ENCODE assay signal across 8 mouse cellular contexts in genomic region chr11:87461780-87462460, GRCm38 (mm10). TPM values are rescaled to one million over a fixed set of nuclear protein-coding genes. Genes with fewer than 3 reads are reported as not detected.
DNase-seq lines count a peak whose midpoint lies in the region; ATAC-seq and TF ChIP-seq lines count a peak whose summit lies in the region.
"Not testable (repeated sequence)": the region's sequence is repeated elsewhere in the genome, so short reads cannot be mapped to it uniquely, and the experiment has no call there.

No protein-coding gene starts in this region.

- not testable (repeated sequence) for H3K27me3 ChIP-seq in heart, embryonic 12.5 days (replicated peaks); kidney, embryonic 16.5 days (ENCODE audit: insufficient read depth, low read length); liver, adult 2 months (ENCODE audit: control insufficient read depth, insufficient read depth, low read length)

- not testable (repeated sequence) for TF ChIP-seq CTCF in brain, embryonic 14.5 days (IDR thresholded peaks at IDR 0.05; ENCODE audit: borderline replicate concordance, extremely low read depth, insufficient read depth, insufficient read length); liver, adult 2 months (IDR thresholded peaks at IDR 0.05; ENCODE audit: low read depth, low read length)

- H3K9ac ChIP-seq in heart, embryonic 12.5 days: peak overlapping the region; percentile 47; the same call in 1 of the 2 replicates
- H3K9ac ChIP-seq in kidney, embryonic 16.5 days (replicated peaks; ENCODE audit: low read length): peak overlapping the region; percentile 41; the same call in 1 of the 2 replicates
- H3K9ac ChIP-seq in liver, adult 2 months (ENCODE audit: low read depth, low read length): 0 out of 2 replicates have a peak overlapping the region, but pooled peaks have one; percentile 10

- H3K9me3 ChIP-seq in heart, embryonic 12.5 days (replicated peaks); kidney, embryonic 16.5 days (ENCODE audit: low read length): not testable (repeated sequence)

- peak overlapping the region; percentile 37 for H3K4me3 ChIP-seq in heart, embryonic 12.5 days
- H3K4me3 ChIP-seq in kidney, embryonic 16.5 days (ENCODE audit: low read length): peak overlapping the region; percentile 39
- not testable (repeated sequence) for H3K4me3 ChIP-seq in liver, adult 2 months (ENCODE audit: insufficient read depth, low read depth, low read length)

- not testable (repeated sequence) for H3K4me1 ChIP-seq in heart, embryonic 12.5 days (replicated peaks); kidney, embryonic 16.5 days (ENCODE audit: insufficient read depth, low read length); liver, adult 2 months (ENCODE audit: control insufficient read depth, insufficient read depth, low read length)

- TF ChIP-seq POLR2A in brain, embryonic 14.5 days (IDR thresholded peaks at IDR 0.05; ENCODE audit: borderline replicate concordance, extremely low read depth, insufficient read depth, insufficient read length, poor library complexity, severe bottlenecking); liver, adult 2 months (IDR thresholded peaks at IDR 0.05; ENCODE audit: extremely low read depth, insufficient read depth, low read length): not testable (repeated sequence)

- WGBS in heart, embryonic 12.5 days: under 1% methylated on average over 28 of the region's 58 CpGs
- under 1% methylated on average over 21 of the region's 58 CpGs for WGBS in kidney, embryonic 16.5 days
- WGBS in liver, adult 2 months: under 1% methylated on average over 24 of the region's 58 CpGs

- not testable (repeated sequence) for H3K36me3 ChIP-seq in heart, embryonic 12.5 days; kidney, embryonic 16.5 days (ENCODE audit: insufficient read depth, low read length); liver, adult 2 months (ENCODE audit: control insufficient read depth, insufficient read depth, low read length)

- not testable (repeated sequence) for H3K27ac ChIP-seq in heart, embryonic 12.5 days (ENCODE audit: poor library complexity, severe bottlenecking); kidney, embryonic 16.5 days (ENCODE audit: low read length); liver, adult 2 months (replicated peaks; ENCODE audit: insufficient read depth, low read depth, low read length)

- ATAC-seq in erythroid progenitor cell, adult 5-6 weeks (replicated peaks; ENCODE audit: low FRiP score, poor library complexity, severe bottlenecking): peak; percentile 100
- peak; percentile 99 for ATAC-seq in heart, embryonic 12.5 days (ENCODE audit: insufficient number of reproducible peaks, low FRiP score)
- peak; percentile 99 for ATAC-seq in kidney, embryonic 16.5 days (ENCODE audit: low FRiP score, low TSS enrichment)
- ATAC-seq in monocyte, adult 5-6 weeks (replicated peaks; ENCODE audit: insufficient number of reproducible peaks, low FRiP score, low TSS enrichment, poor library complexity, severe bottlenecking): peak; percentile 100

- DNase-seq in 416B (ENCODE audit: low read depth): peak; percentile 93
- peak; percentile 90 for DNase-seq in brain, embryonic 14.5 days (ENCODE audit: low read depth)
- DNase-seq in liver, adult 2 months (ENCODE audit: extremely low read depth, low read depth, low spot score): peak; percentile 68
- peak; percentile 89 for DNase-seq in spleen, postnatal 36 days (ENCODE audit: low spot score in 2 of 2)

- not testable (repeated sequence) for H3K79me2 ChIP-seq in liver, adult 2 months (ENCODE audit: control insufficient read depth, insufficient read depth, low read length)

- peak overlapping the region; percentile 64 for H3K4me2 ChIP-seq in heart, embryonic 12.5 days
- peak overlapping the region; percentile 51 for H3K4me2 ChIP-seq in kidney, embryonic 16.5 days (replicated peaks; ENCODE audit: low read depth, low read length)

RNA-seq across cellular contexts. Expression of gene Tex14, which starts 57.1 kb away (rescaled TPM):
- 0.32 and 1.1 TPM in 2 replicates for polyA plus RNA-seq in brain, embryonic 14.5 days (2012; rRNA removed)
- 8.8 TPM in 1 of 2 replicates, not detected in the other for total RNA-seq in erythroid progenitor cell, adult 5-6 weeks (2015; ENCODE audit: low replicate concordance)
- total RNA-seq in erythroid progenitor cell, adult 5-6 weeks (2017; ENCODE audit: low replicate concordance): not detected in 2 replicates
- polyA plus RNA-seq in heart, embryonic 12.5 days (2016; fragmentation: Nextera tagmentation; extraction: Ambion mirVana): 0.27 and 0.45 TPM in 2 replicates
- 0.31 and 0.76 TPM in 2 replicates for polyA plus RNA-seq in kidney, embryonic 16.5 days (2015; fragmentation: Nextera tagmentation; extraction: Ambion mirVana)
- 0.07 and 0.28 TPM in 2 replicates for total RNA-seq in liver, adult 2 months (2014; rRNA removed)
- 0.02 TPM in 1 of 2 replicates, not detected in the other for polyA plus RNA-seq in liver, adult 2 months (2012; rRNA removed)
- 3.7 to 4.4 TPM in 2 of 3 replicates, not detected in the other for total RNA-seq in monocyte, adult 5-6 weeks (2017)

RNA-seq across cellular contexts. Expression of gene Rad51c, which starts 57.2 kb away (rescaled TPM):
- polyA plus RNA-seq in brain, embryonic 14.5 days (2012; rRNA removed): 5.9 and 7.6 TPM in 2 replicates
- 5.0 and 5.4 TPM in 2 replicates for total RNA-seq in erythroid progenitor cell, adult 5-6 weeks (2015; ENCODE audit: low replicate concordance)
- 13.2 and 14.8 TPM in 2 replicates for total RNA-seq in erythroid progenitor cell, adult 5-6 weeks (2017; ENCODE audit: low replicate concordance)
- polyA plus RNA-seq in heart, embryonic 12.5 days (2016; fragmentation: Nextera tagmentation; extraction: Ambion mirVana): 10.8 and 11.5 TPM in 2 replicates
- 7.9 and 8.7 TPM in 2 replicates for polyA plus RNA-seq in kidney, embryonic 16.5 days (2015; fragmentation: Nextera tagmentation; extraction: Ambion mirVana)
- 0.28 and 0.67 TPM in 2 replicates for total RNA-seq in liver, adult 2 months (2014; rRNA removed)
- 0.16 and 0.32 TPM in 2 replicates for polyA plus RNA-seq in liver, adult 2 months (2012; rRNA removed)
- total RNA-seq in monocyte, adult 5-6 weeks (2017): 2.6 to 6.8 TPM (median 6.5 TPM) in 3 replicates
